12 mouse cellular contexts compared by ENCODE assay signal in the genomic region with DNA sequence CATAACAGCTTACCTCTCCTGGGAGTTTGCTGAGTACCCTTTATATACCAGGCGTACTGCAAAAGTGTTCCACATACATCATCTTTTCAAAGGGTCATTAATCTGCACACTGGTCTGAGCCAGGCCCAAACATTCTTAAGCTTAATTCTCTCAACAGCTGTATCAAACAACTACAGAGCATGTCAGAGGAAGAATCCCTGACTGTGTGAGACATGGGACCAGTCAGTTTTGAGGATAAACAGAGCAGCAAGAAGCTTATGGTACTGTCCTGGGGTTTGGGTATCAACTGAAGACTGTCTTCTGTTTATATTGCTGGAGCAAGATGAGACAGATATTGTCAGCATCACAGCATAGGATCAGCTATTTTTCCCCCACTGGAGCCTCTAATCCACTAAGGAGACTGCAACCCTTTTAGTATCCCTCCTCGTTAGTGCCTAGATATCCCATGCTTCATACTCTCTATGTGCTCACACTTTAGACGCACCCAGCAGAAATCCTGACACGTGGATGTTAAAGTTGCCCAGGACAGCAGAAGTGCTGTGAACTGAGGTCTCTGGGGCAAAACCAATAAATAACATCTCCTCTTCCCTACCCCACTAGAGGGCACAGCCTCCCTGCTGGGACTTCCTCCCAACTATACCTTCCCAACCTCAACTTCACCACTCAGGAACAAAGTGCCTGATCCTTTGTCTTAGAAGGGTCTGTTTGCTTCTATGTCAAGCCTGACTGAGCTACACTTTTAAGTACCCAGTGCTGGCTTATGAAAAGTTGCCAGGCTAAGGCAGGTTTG.
DNase-seq lines count a peak whose midpoint lies in the region; ATAC-seq and TF ChIP-seq lines count a peak whose summit lies in the region.
"Had no signal": no experiment of that assay in that cellular context is flagged by ENCODE, and none has a peak within 500 bp of the region (broad histone marks: within the 10 kb centered on the region; RNA-seq: fewer than 3 reads in every experiment).

No protein-coding gene starts in this region.

- DNase-seq in embryonic facial prominence, embryonic 14.5 days (ENCODE audit: low spot score), result no peak
- DNase-seq in embryonic facial prominence, embryonic 10.5 days (ENCODE audit: low spot score), result no peak
- no peak for DNase-seq in lung, adult 2 months
- no peak for DNase-seq in lung, postnatal 25 days (ENCODE audit: low spot score)
- no peak for DNase-seq in intestine, embryonic 14.5 days (ENCODE audit: low spot score)
- DNase-seq in frontal cortex, postnatal 25 days (ENCODE audit: low spot score in 2 of 2), result no peak
- no peak for DNase-seq in spleen, postnatal 10 days (ENCODE audit: low spot score in 2 of 2)
- DNase-seq: B cell, adult 2 months; cerebellum, adult 9-10 months had no signal

- H3K9me3 ChIP-seq in embryonic facial prominence, embryonic 14.5 days (ENCODE audit: control insufficient read depth, low read length), result no peaks in the 10 kb centered on the region
- H3K9me3 ChIP-seq in embryonic facial prominence, embryonic 10.5 days, result no peaks in the 10 kb centered on the region
- no peaks in the 10 kb centered on the region for H3K9me3 ChIP-seq in intestine, embryonic 14.5 days (ENCODE audit: control insufficient read depth, low read length)
- H3K9me3 ChIP-seq in stomach, embryonic 14.5 days (ENCODE audit: control insufficient read depth, low read depth, low read length), result no peaks in the 10 kb centered on the region
- H3K9me3 ChIP-seq: limb, embryonic 10.5 days had no signal

- 56% methylated on average over 4 of the region's 4 CpGs for WGBS in embryonic facial prominence, embryonic 14.5 days
- 76% methylated on average over 4 of the region's 4 CpGs for WGBS in embryonic facial prominence, embryonic 10.5 days
- WGBS in lung, adult 2 months, result 66% methylated on average over 4 of the region's 4 CpGs
- WGBS in intestine, embryonic 14.5 days, result 30% methylated on average over 4 of the region's 4 CpGs
- WGBS in stomach, embryonic 14.5 days, result 22% methylated on average over 4 of the region's 4 CpGs

- H3K4me3 ChIP-seq in embryonic facial prominence, embryonic 14.5 days (ENCODE audit: low read depth, low read length), result no peak overlapping the region
- H3K4me3 ChIP-seq in embryonic facial prominence, embryonic 10.5 days, result no peak overlapping the region
- H3K4me3 ChIP-seq in lung, adult 2 months (replicated peaks; ENCODE audit: extremely low read depth, low read depth, low read length), result no peak overlapping the region
- H3K4me3 ChIP-seq in intestine, embryonic 14.5 days (ENCODE audit: low read depth, low read length), result no peak overlapping the region
- no peak overlapping the region for H3K4me3 ChIP-seq in stomach, embryonic 14.5 days (ENCODE audit: low read depth, low read length)
- H3K4me3 ChIP-seq: limb, embryonic 10.5 days; megakaryocyte, embryonic 14.5 days had no signal

- TF ChIP-seq CTCF in lung, adult 2 months (IDR thresholded peaks at IDR 0.05; ENCODE audit: insufficient read depth, low read length), result peak; percentile 40

- peaks cover 8% of the 10 kb centered on the region; the same call in 1 of the 2 replicates for H3K4me1 ChIP-seq in embryonic facial prominence, embryonic 14.5 days (ENCODE audit: control insufficient read depth, insufficient read depth, low read length)
- peaks cover 13% of the 10 kb centered on the region for H3K4me1 ChIP-seq in embryonic facial prominence, embryonic 10.5 days
- H3K4me1 ChIP-seq in lung, adult 2 months (ENCODE audit: control insufficient read depth, insufficient read depth, low read length), result no peaks in the 10 kb centered on the region
- peaks cover 15% of the 10 kb centered on the region for H3K4me1 ChIP-seq in intestine, embryonic 14.5 days (replicated peaks; ENCODE audit: control insufficient read depth, insufficient read depth, low read length)
- peaks cover 13% of the 10 kb centered on the region; the same call in 1 of the 2 replicates for H3K4me1 ChIP-seq in stomach, embryonic 14.5 days (ENCODE audit: control insufficient read depth, insufficient read depth, low read length)
- H3K4me1 ChIP-seq: megakaryocyte, embryonic 14.5 days had no signal

- ATAC-seq in embryonic facial prominence, embryonic 14.5 days (ENCODE audit: low read depth), result peak; percentile 37
- peak; percentile 77 for ATAC-seq in intestine, embryonic 14.5 days (replicated peaks; ENCODE audit: low FRiP score, low TSS enrichment, low read depth)
- ATAC-seq in stomach, embryonic 14.5 days (ENCODE audit: insufficient number of reproducible peaks, insufficient read depth, low FRiP score, low read depth), result peak; percentile 77; the same call in 1 of the 2 replicates

- no peak for TF ChIP-seq POLR2A in lung, adult 2 months (IDR thresholded peaks at IDR 0.05; ENCODE audit: borderline replicate concordance, extremely low read depth, low read depth, low read length)

- H3K27ac ChIP-seq in embryonic facial prominence, embryonic 14.5 days (replicated peaks; ENCODE audit: low read depth, low read length), result no peak overlapping the region
- no peak overlapping the region for H3K27ac ChIP-seq in embryonic facial prominence, embryonic 10.5 days (replicated peaks)
- peak overlapping the region; percentile 7; the same call in 1 of the 2 replicates for H3K27ac ChIP-seq in intestine, embryonic 14.5 days (ENCODE audit: low read depth)
- H3K27ac ChIP-seq in stomach, embryonic 14.5 days (ENCODE audit: low read length), result no peak overlapping the region
- H3K27ac ChIP-seq: limb, embryonic 10.5 days had no signal

- no peak overlapping the region for H3K4me2 ChIP-seq in embryonic facial prominence, embryonic 14.5 days (ENCODE audit: low read depth, low read length)
- H3K4me2 ChIP-seq in intestine, embryonic 14.5 days (ENCODE audit: low read length), result no peak overlapping the region
- no peak overlapping the region for H3K4me2 ChIP-seq in stomach, embryonic 14.5 days (replicated peaks; ENCODE audit: low read depth, low read length)

- H3K9ac ChIP-seq in embryonic facial prominence, embryonic 14.5 days (ENCODE audit: low read depth, low read length), result no peak overlapping the region
- no peak overlapping the region for H3K9ac ChIP-seq in intestine, embryonic 14.5 days (ENCODE audit: low read length)
- no peak overlapping the region for H3K9ac ChIP-seq in stomach, embryonic 14.5 days (replicated peaks; ENCODE audit: low read depth, low read length)

- 0 out of 2 replicates have a peak, but pooled peaks cover 5% of the 10 kb centered on the region for H3K27me3 ChIP-seq in embryonic facial prominence, embryonic 14.5 days (replicated peaks; ENCODE audit: control insufficient read depth, insufficient read depth, low read length)
- H3K27me3 ChIP-seq in embryonic facial prominence, embryonic 10.5 days (replicated peaks; ENCODE audit: low read depth, poor library complexity, severe bottlenecking), result peaks cover 13% of the 10 kb centered on the region
- H3K27me3 ChIP-seq in intestine, embryonic 14.5 days (replicated peaks; ENCODE audit: control insufficient read depth, insufficient read depth, low read length), result no peaks in the 10 kb centered on the region; the same call in 1 of the 2 replicates
- H3K27me3 ChIP-seq in stomach, embryonic 14.5 days (ENCODE audit: control insufficient read depth, insufficient read depth, low read length), result no peaks in the 10 kb centered on the region
- H3K27me3 ChIP-seq: megakaryocyte, embryonic 14.5 days had no signal

- no peaks in the 10 kb centered on the region for H3K36me3 ChIP-seq in embryonic facial prominence, embryonic 14.5 days (ENCODE audit: control insufficient read depth, insufficient read depth, low read length)
- no peaks in the 10 kb centered on the region for H3K36me3 ChIP-seq in embryonic facial prominence, embryonic 10.5 days (replicated peaks)
- H3K36me3 ChIP-seq in intestine, embryonic 14.5 days (ENCODE audit: control insufficient read depth, insufficient read depth, low read length), result no peaks in the 10 kb centered on the region
- no peaks in the 10 kb centered on the region for H3K36me3 ChIP-seq in stomach, embryonic 14.5 days (ENCODE audit: control insufficient read depth, insufficient read depth, low read length)
- H3K36me3 ChIP-seq: limb, embryonic 10.5 days had no signal
